Mouse (Mus musculus): ENCODE measurements around the gene Parm1.

Parm1 gene

DNA sequence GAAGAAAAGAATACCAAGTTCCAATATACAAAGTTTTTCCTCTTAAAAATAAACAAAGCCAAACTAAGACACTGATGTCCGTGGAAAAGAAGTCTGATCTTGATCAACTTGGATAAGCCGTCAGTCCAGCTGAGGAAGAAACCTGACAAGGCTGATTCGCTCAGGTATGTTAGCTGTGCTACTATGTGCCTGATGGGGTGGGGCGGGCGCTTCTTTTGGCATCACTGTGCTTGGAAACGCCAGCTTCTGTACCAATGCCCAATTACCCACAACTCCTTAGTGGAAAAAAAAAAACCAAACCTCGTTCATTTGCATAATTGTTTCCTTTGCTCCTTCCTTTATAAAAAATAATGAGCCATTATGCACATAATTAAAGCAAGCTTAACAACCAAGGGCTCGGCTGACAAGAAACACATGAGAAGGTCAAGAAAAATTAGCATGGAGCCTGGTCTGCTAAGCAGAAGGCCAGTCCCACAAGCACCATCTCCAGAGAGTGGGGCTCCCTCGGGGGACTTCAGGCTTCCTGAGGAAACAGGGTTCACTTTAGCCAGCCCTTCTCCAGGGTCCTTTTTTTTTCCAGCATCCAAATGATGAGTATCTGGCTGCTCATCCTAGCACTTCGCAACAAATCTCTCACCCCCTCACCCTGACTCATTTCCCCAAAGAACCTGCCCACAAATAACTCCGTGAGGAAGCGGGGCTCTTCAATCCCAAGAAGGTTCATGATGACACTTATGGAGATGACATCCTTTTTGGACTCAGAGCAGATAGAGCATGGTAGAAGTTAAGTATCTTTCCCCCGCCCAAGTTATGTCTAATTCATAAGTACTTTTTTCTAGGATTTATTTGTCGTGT lies 135.9 kb downstream of the Parm1 start:
- DNase-seq (ENCODE audit: low spot score in 2 of 2), result peak in 1 of 2 experiments; percentile 10

DNA sequence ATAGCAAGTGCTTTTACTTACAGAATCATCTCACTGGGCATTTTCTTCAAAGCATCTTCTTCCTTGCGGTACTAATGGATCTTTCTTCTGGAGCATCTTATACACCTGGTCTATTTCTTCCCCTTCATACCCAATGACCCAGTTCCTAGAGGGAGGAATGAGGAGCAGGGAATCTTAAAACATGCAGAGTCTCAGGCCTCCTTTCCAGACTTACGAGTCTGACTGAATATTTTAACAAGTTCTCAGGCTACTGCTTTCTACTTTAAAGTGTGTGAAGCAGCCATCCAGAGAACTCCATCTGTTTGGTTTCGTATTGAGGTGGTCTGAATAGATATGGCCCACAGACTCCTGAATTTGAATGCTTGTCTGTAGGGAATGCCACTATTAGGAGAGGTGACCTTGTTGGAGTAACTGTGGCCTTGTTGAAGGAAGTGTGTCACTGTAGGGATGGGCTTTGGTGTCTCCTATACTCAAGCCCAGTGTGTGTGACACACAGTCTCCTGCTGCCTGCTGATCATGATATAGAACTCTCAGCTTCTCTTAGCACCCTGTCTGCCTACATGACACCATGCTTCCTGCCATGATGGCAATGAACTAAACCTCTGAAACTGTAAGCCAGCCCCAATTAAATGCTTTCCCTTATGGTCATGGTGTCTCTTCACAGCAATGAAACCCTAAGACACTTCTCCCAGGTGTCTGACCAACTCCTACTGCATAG lies 137.1 kb downstream of the Parm1 start:
- DNase-seq (ENCODE audit: low spot score in 2 of 2), result peak in 1 of 2 experiments; percentile 30

- DNase-seq (ENCODE audit: low spot score in 2 of 2), result no peak
Measured at GRCm38 (mm10) chr5:91655263-91655662, 137.8 kb downstream of the Parm1 start.

GRCm38 (mm10) chr5:91662715-91663114 lies 145.3 kb downstream of the Parm1 start:
- DNase-seq (ENCODE audit: low spot score in 2 of 2), result no peak

DNA sequence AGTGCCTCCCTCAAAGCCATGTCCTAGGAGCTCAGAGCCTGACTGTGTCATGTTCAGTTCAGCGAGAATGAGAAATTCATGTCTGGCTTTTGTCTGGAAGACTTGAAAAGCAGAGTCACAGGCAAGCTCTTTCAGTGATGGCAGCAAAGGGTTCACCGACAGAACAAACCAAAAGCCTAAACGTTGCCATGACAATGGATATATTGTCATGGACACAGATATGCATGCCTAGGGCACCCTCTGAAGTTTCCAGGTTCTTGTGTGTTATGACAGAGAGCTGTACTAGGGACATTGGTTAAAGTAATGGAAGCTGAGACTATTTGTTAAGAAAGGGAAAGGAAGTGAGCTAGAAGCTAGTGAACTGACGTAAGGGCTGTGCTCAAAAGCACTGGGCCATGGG lies 149.7 kb downstream of the Parm1 start:
- DNase-seq (ENCODE audit: low spot score in 2 of 2), result no peak

DNA sequence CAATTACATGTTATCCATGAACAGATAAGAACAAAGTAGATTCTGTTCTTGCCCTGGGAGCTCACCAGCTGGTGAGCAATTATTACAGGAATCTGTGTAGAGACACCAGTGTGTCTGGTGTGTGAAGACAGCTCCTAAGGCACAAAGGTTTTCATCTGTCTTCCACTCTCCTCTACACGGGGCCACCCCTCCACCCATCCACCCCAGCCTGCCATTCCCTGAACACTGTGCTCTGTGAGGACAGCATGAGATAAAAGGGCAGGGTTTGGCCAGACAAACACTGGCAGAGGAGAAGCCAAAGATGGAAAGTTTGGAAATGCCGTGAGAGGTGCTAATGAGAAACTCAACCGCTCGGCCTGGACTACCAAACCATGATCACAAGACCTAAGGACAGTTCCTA lies 151.8 kb downstream of the Parm1 start:
- no peak for DNase-seq (ENCODE audit: low spot score in 2 of 2)

Data from frontal cortex, postnatal 36 days (tissue).